Mouse (Mus musculus) liver, postnatal 0 days (tissue): ENCODE results near the gene C530008M17Rik. TPM values are rescaled to one million over a fixed set of nuclear protein-coding genes. Genes with fewer than 3 reads are reported as not detected.

ENCODE experiments used
- ATAC-seq: fragments of 200-750 bp; cut with Nextera tagmentation; 2 replicates; pipeline ENCODE4 v1.8.0; 2017; ENCODE audit warnings: mild to moderate bottlenecking, moderate library complexity
- DNase-seq: peaks from one replicate; pipeline ENCODE4 v3.0.0-alpha.2; 2016
- H3K27ac ChIP-seq: fragments of 300-500 bp; sonication (generic); 2 replicates; pipeline ENCODE4 v1.5.1; 2014; ENCODE audit warnings: antibody characterized with exemption, moderate library complexity, mild to moderate bottlenecking, low read depth
- H3K27me3 ChIP-seq: fragments of 300-500 bp; sonication (generic); 2 replicates; pipeline ENCODE4 v1.6.1; 2014; ENCODE audit warnings: low read length, control low read depth, mixed read lengths; ENCODE audit not compliant: insufficient read depth
- H3K36me3 ChIP-seq: fragments of 300-500 bp; sonication (generic); replicated peaks from 2 replicates; pipeline ENCODE4 v1.6.1; 2014; ENCODE audit warnings: mild to moderate bottlenecking, control low read depth, low read length, moderate library complexity, mixed read lengths; ENCODE audit not compliant: insufficient read depth
- H3K4me1 ChIP-seq: fragments of 300-500 bp; sonication (generic); 2 replicates; pipeline ENCODE4 v1.6.1; 2014; ENCODE audit warnings: antibody characterized with exemption, mild to moderate bottlenecking, control low read depth; ENCODE audit not compliant: insufficient read depth
- H3K4me2 ChIP-seq: fragments of 300-500 bp; sonication (generic); 2 replicates; pipeline ENCODE4 v1.6.1; 2014; ENCODE audit warnings: low read depth, mild to moderate bottlenecking, low read length, moderate library complexity, mixed read lengths
- H3K4me3 ChIP-seq: fragments of 300-500 bp; sonication (generic); 2 replicates; pipeline ENCODE4 v1.5.1; 2014; ENCODE audit warnings: low read depth, low read length
- H3K9ac ChIP-seq: fragments of 300-500 bp; sonication (generic); replicated peaks from 2 replicates; pipeline ENCODE4 v1.6.1; 2014; ENCODE audit warnings: mild to moderate bottlenecking, moderate library complexity
- H3K9me3 ChIP-seq: fragments of 300-500 bp; sonication (generic); 2 replicates; pipeline ENCODE4 v1.6.1; 2016; ENCODE audit warnings: mild to moderate bottlenecking, control low read depth, low read length, mixed read lengths
- CTCF ChIP-seq: sonication (generic); IDR thresholded peaks from 2 replicates; pipeline ENCODE4 v1.5.1; 2016; ENCODE audit warnings: antibody characterized with exemption, low read depth
- EP300 ChIP-seq: IDR thresholded peaks from 2 replicates; pipeline ENCODE4 v1.6.1; 2016; ENCODE audit warnings: antibody characterized with exemption, low read depth, mild to moderate bottlenecking
- WGBS: fragments of 180-500 bp; shearing (Covaris S2); extraction: QIAGEN DNeasy Blood & Tissue Kit; methylation state at CpG from one replicate; pipeline ENCODE4 v1.1.7; 2014; ENCODE audit not compliant: insufficient replicate concordance; 5-methylcytosine and 5-hydroxymethylcytosine counted together
- polyA plus RNA-seq: library from polyadenylated mRNA; unstranded; fragments of >200 nt; fragmentation: Nextera tagmentation; extraction: Ambion mirVana; gene quantifications from 2 replicates; pipeline ENCODE4 v1.2.1, GENCODE M21; 2015

Gene C530008M17Rik
- polyA plus RNA-seq, 1 experiment from 2014 or later, result 3.9 TPM

GRCm38 (mm10) chr5:76792720-76793119 is 136.4 kb downstream of the C530008M17Rik start:
- WGBS, result 90% methylated on average over 6 of the region's 6 CpGs
- H3K36me3 ChIP-seq, result no peaks in the 10 kb centered on the region
- H3K4me3 ChIP-seq, result no peak overlapping the region
- H3K9ac ChIP-seq, result no peak overlapping the region
- no peak for ATAC-seq
- DNase-seq, result no peak
- H3K9me3 ChIP-seq, result no peaks in the 10 kb centered on the region
- no peak for TF ChIP-seq EP300
- TF ChIP-seq CTCF, result no peak
- no peak overlapping the region for H3K4me2 ChIP-seq
- H3K27me3 ChIP-seq, result no peaks in the 10 kb centered on the region
- no peaks in the 10 kb centered on the region for H3K4me1 ChIP-seq
- no peak overlapping the region for H3K27ac ChIP-seq

DNA sequence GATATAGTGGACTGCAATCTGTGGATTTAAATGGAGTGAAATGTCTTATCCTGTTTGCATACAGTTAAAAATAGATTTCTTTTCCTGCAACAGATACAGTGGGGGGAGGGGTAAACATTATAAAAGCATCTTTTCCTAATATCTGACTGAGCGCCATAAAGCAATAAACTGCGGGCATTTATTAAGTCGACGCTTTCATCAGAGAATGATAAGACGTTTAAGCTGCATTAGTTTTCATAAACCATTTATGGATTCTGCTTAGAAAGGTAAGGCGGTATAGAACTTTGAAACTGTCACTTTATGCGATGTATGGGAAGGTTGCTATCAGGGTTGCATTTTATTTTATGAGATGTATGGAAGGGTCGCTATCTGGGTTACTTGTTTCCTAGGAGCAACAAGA is 141.7 kb downstream of the C530008M17Rik start:
- Histone ChIP-seq H3K27me3 (no peaks in the 10 kb centered on the region), H3K9ac (no peak overlapping the region), H3K9me3 (no peaks in the 10 kb centered on the region), H3K36me3 (no peaks in the 10 kb centered on the region), H3K4me3 (no peak overlapping the region), H3K4me1 (no peaks in the 10 kb centered on the region), H3K27ac (no peak overlapping the region), H3K4me2 (no peak overlapping the region)
- ATAC-seq (no peak), DNase-seq (no peak)
- no peak for TF ChIP-seq EP300
- no peak for TF ChIP-seq CTCF
- 89% methylated on average over 8 of the region's 8 CpGs for whole genome bisulfite sequencing

- Histone ChIP-seq H3K4me1 (no peaks in the 10 kb centered on the region), H3K4me2 (no peak overlapping the region), H3K27me3 (no peaks in the 10 kb centered on the region), H3K36me3 (no peaks in the 10 kb centered on the region), H3K9me3 (no peaks in the 10 kb centered on the region), H3K9ac (no peak overlapping the region), H3K4me3 (no peak overlapping the region), H3K27ac (no peak overlapping the region)
- ATAC-seq (no peak), DNase-seq (peak; percentile 24)
- TF ChIP-seq EP300, result no peak
- TF ChIP-seq CTCF, result no peak
- 65% methylated on average over 10 of the region's 10 CpGs for WGBS
Observed at GRCm38 (mm10) chr5:76799471-76799870, 143.2 kb downstream of the C530008M17Rik start.

DNA sequence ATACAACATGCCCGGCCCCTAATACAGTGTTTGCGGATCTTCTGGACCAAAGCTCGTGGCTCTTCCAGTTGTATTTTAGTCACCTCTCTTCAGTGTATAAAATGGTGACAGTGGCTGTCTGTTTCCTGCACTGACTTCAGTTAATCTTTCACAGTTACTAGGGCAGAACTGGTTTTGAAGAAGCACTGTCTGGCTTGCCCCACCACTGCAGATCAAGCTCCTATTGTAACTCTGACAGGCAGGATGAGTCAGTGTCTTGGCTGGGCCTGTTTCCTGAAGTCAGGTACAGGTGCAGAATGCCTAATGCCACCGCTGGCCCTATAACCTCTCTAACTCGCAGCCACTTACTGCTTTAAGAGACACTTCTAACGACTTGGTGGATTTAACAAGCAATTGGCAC is 152.7 kb downstream of the C530008M17Rik start:
- no peak for TF ChIP-seq CTCF
- no peak for TF ChIP-seq EP300
- Histone ChIP-seq H3K9ac (no peak overlapping the region), H3K27ac (no peak overlapping the region), H3K4me2 (no peak overlapping the region), H3K27me3 (no peaks in the 10 kb centered on the region), H3K4me1 (no peaks in the 10 kb centered on the region), H3K36me3 (no peaks in the 10 kb centered on the region), H3K9me3 (no peaks in the 10 kb centered on the region), H3K4me3 (no peak overlapping the region)
- 84% methylated on average over 6 of the region's 6 CpGs for WGBS
- DNase-seq, result no peak
- no peak for ATAC-seq

GRCm38 (mm10) chr5:76815035-76815434 is 158.7 kb downstream of the C530008M17Rik start:
- TF ChIP-seq EP300 (no peak), CTCF (no peak)
- Histone ChIP-seq H3K4me3 (no peak overlapping the region), H3K27ac (no peak overlapping the region), H3K9ac (no peak overlapping the region), H3K4me2 (no peak overlapping the region), H3K27me3 (no peaks in the 10 kb centered on the region), H3K36me3 (no peaks in the 10 kb centered on the region), H3K9me3 (no peaks in the 10 kb centered on the region), H3K4me1 (no peaks in the 10 kb centered on the region)
- 80% methylated on average over 11 of the region's 11 CpGs for WGBS
- no peak for ATAC-seq
- DNase-seq, result no peak

DNA sequence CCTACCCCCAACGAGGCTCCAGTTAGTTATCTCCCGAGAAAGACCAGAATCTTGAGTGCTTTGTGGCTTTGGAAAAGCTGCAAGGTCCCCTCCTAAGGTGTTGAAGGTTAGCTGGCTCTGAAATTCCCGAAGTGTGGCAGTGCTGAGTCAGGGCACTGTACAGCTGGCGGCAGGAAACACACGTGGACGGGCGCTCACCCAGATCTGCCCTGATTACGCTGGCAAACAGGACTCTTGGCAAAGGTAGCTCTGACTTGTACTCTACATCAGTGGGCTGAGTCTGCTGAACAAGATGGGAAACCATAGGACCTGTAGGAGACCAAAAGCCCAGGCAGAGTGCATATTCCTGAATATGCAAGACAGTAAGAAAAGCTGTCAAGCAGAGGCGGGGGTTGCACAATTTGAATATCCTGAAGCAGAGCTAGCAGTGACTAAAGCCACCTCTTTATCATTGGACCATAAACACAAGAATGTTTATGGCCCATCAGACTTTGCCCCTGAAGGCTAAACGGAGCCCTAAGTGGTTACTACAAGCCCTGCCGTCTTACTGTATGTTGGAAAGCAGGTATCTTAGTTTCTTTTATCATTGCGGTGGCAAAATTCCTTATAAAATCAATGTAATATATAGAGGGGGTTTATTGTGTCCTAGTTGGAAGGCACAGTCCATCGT is 159.6 kb downstream of the C530008M17Rik start:
- Histone ChIP-seq H3K9ac (no peak overlapping the region), H3K27me3 (no peaks in the 10 kb centered on the region), H3K9me3 (no peaks in the 10 kb centered on the region), H3K27ac (no peak overlapping the region), H3K4me1 (no peaks in the 10 kb centered on the region), H3K36me3 (no peaks in the 10 kb centered on the region), H3K4me2 (no peak overlapping the region), H3K4me3 (no peak overlapping the region)
- no peak for DNase-seq
- WGBS, result 63% methylated on average over 13 of the region's 13 CpGs
- no peak for ATAC-seq
- TF ChIP-seq CTCF (no peak), EP300 (no peak)
